Mouse (Mus musculus): ENCODE data around the gene Fscn2. TPM values are rescaled to one million over a fixed set of nuclear protein-coding genes. Genes with fewer than 3 reads are reported as not detected.

Gene Fscn2
- polyA plus RNA-seq, 1 experiment = 0.16 TPM

DNA sequence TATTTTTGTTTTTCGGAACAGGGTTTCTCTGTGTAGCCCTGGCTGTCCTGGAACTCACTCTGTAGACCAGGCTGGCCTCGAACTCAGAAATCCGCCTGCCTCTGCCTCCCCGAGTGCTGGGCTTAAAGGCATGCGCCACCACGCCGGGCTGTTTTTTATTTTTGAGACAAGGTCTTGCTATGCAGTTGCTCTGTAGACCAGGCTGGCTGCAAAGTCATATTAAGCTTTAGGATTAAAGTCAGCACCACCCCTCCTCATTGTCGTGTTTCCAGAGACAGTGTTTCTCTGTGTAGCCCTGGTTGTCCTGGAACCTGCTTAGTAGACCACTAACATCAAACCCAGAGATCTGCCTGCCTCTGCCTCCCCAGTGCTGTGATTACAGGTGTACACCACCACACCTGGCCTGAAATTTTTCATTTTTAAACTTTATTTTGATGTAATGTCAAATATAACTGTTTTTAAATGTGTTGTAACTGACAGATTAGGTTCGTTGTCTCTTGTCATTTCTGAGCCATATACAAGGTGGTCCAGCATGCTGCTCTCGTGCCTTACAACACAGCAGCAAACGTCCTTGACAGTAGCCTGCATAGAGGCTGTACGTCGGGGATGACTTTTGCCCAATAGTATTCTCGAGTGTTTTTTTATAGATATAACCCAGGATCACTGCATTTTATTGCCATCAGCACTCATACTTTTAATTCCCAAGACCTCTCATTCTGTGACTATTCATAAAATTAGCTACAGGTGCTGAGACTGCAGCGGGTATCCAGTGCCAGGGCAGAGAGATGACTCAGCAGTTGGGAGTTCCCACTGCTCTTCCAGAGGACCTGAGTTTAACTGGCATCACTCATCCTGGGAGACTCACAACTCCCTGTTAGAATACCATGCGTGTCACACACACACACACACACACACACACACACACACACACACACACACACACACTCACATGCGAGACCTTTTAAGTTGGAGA lies 6.7 kb upstream of the Fscn2 start:
- no peaks in the 10 kb centered on the region for H3K27me3 ChIP-seq (replicated peaks; ENCODE audit: control insufficient read depth, insufficient read depth, low read length)
- WGBS = 82% methylated on average over 17 of the region's 17 CpGs
- H3K4me3 ChIP-seq (ENCODE audit: insufficient read depth, low read depth, low read length) = no peak overlapping the region
- TF ChIP-seq POLR2A (IDR thresholded peaks at IDR 0.05; ENCODE audit: low read depth, low read length) = no peak
- no peak for TF ChIP-seq CTCF (conservative IDR thresholded peaks at IDR 0.05; ENCODE audit: insufficient read depth, insufficient read length, low read depth, low read length)
- H3K4me1 ChIP-seq (ENCODE audit: control insufficient read depth, insufficient read depth, low read length) = peaks cover 20% of the 10 kb centered on the region
- no peak for DNase-seq
- no peaks in the 10 kb centered on the region for H3K36me3 ChIP-seq (ENCODE audit: control insufficient read depth, insufficient read depth, low read length)
- H3K27ac ChIP-seq (ENCODE audit: insufficient read depth, low read depth, low read length) = no peak overlapping the region

DNA sequence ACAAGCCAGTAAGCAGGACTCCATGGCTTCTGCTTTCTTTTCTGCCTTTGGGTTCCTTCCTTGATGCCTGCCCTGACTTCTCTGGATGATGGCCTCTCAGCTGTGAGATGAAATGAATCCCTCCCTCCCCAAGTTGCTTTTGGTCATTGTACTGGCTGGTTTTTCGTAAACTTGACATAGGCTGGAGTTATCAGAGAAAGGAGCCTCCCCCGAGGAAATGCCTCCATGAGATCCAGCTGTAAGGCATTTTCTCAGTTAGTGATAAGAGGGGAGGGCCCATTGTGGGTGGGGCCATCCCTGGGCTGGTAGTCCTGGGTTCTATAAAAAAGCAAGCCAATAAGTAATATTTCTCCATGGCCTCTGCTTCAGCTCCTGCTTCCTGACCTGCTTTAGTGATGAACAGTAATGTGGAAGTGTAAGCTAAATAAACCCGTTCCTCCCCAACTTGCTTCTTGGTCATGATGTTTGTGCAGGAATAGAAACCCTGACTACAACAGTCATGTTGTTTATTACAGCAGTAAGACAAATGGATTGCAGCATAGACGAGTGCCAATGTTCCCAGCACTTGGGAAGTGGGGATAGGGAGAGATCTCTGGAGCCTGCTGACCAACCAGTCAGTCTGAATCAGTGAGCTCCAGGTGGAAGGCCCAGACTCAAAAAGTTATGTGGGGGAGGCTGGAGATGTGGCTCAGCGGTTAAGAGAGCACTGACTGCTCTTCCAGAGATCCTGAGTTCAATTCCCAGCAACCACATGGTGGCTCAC lies 5.9 kb upstream of the Fscn2 start:
- no peak for DNase-seq
- peaks cover 20% of the 10 kb centered on the region for H3K4me1 ChIP-seq (ENCODE audit: control insufficient read depth, insufficient read depth, low read length)
- no peak overlapping the region for H3K27ac ChIP-seq (ENCODE audit: insufficient read depth, low read depth, low read length)
- H3K4me3 ChIP-seq (ENCODE audit: insufficient read depth, low read depth, low read length) = no peak overlapping the region
- no peaks in the 10 kb centered on the region for H3K27me3 ChIP-seq (replicated peaks; ENCODE audit: control insufficient read depth, insufficient read depth, low read length)
- TF ChIP-seq CTCF (conservative IDR thresholded peaks at IDR 0.05; ENCODE audit: insufficient read depth, insufficient read length, low read depth, low read length) (no peak), POLR2A (IDR thresholded peaks at IDR 0.05; ENCODE audit: low read depth, low read length) (no peak)
- WGBS = 74% methylated on average over 5 of the region's 5 CpGs
- H3K36me3 ChIP-seq (ENCODE audit: control insufficient read depth, insufficient read depth, low read length) = no peaks in the 10 kb centered on the region

DNA sequence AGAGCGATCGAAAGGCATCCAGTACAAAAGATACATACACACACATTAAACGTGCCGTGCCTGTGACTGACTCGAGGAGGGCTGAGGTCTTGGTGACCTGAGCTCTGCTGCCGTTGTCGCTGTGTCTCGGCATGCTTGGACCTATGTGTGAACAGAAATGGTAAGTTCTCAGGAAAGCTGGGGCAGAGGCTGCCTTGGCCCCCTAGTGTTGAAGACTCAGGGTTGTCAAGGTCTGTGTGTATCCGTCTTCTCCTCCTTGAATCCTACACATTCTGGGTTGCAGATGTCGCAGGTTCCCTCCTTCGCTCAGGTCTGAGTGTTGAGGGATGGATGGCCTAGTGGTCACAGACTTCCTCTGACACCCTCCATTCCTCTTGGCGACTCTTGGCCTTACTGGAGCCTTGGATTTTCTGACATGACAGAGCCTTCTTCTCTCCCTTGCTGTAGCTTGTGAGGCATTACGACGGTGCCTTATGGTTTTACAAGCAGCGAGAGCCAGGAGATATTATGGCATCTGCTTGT lies 5.0 kb upstream of the Fscn2 start:
- DNase-seq = no peak
- Histone ChIP-seq H3K27ac (ENCODE audit: insufficient read depth, low read depth, low read length) (no peak overlapping the region), H3K36me3 (ENCODE audit: control insufficient read depth, insufficient read depth, low read length) (no peaks in the 10 kb centered on the region), H3K4me1 (ENCODE audit: control insufficient read depth, insufficient read depth, low read length) (peaks cover 12% of the 10 kb centered on the region), H3K27me3 (replicated peaks; ENCODE audit: control insufficient read depth, insufficient read depth, low read length) (no peaks in the 10 kb centered on the region), H3K4me3 (ENCODE audit: insufficient read depth, low read depth, low read length) (no peak overlapping the region)
- no peak for TF ChIP-seq POLR2A (IDR thresholded peaks at IDR 0.05; ENCODE audit: low read depth, low read length)
- no peak for TF ChIP-seq CTCF (conservative IDR thresholded peaks at IDR 0.05; ENCODE audit: insufficient read depth, insufficient read length, low read depth, low read length)
- 79% methylated on average over 15 of the region's 15 CpGs for WGBS

DNA sequence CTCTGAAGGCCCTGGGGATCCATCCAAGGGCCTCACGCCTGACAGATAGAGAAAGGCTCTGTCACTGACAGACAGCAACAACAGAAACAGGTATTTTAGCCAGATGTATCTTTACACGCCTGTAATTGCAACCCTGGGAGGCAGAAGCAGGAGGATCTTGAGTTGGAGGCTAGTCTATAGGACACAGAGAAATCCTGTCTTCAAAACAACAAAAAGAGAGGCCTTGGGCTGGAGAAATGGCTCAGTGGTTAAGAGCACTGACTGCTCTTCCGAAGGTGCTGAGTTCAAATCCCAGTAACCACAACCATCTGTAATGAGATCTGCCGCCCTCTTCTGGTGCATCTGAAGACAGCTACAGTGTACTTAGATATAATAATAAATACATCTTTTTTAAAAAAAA lies 4.4 kb upstream of the Fscn2 start:
- Histone ChIP-seq H3K27me3 (replicated peaks; ENCODE audit: control insufficient read depth, insufficient read depth, low read length) (no peaks in the 10 kb centered on the region), H3K27ac (ENCODE audit: insufficient read depth, low read depth, low read length) (no peak overlapping the region), H3K36me3 (ENCODE audit: control insufficient read depth, insufficient read depth, low read length) (no peaks in the 10 kb centered on the region), H3K4me1 (ENCODE audit: control insufficient read depth, insufficient read depth, low read length) (peaks cover 10% of the 10 kb centered on the region), H3K4me3 (ENCODE audit: insufficient read depth, low read depth, low read length) (no peak overlapping the region)
- TF ChIP-seq POLR2A (IDR thresholded peaks at IDR 0.05; ENCODE audit: low read depth, low read length) = no peak
- TF ChIP-seq CTCF (conservative IDR thresholded peaks at IDR 0.05; ENCODE audit: insufficient read depth, insufficient read length, low read depth, low read length) = no peak
- 96% methylated on average over 4 of the region's 4 CpGs for WGBS
- no peak for DNase-seq

DNA sequence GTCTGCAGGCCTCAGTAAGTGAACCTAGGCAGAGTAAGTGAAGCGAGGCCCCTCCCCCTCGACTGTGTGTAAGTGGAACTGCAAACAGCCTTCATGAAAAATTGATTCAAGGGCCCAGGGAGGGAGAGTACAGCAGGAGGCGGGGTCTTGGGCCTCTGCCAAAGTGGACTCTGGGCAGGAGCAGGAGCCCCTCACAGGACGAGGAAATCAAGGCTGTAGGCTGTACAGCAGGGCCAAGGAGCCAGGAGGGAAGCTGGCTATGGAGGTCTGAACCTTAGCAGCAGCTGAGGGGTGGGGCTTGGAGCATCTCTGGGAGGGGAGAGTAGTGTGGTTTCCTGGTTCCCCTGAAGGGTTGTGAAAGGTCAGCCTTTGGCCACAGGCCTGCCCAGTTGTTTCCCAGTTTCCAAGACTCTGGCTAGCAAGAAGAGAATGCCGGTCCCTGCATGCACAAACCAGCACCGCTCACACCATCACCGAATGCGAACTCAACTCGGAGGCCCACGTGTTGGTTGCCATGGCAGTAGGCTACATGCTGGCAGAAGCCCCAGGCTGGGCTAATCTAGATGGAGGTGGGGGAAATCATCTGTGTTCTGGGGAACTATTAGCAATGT lies 3.4 kb upstream of the Fscn2 start:
- Histone ChIP-seq H3K36me3 (ENCODE audit: control insufficient read depth, insufficient read depth, low read length) (no peaks in the 10 kb centered on the region), H3K4me1 (ENCODE audit: control insufficient read depth, insufficient read depth, low read length) (peaks cover 5% of the 10 kb centered on the region; the same call in 1 of the 2 replicates), H3K4me3 (ENCODE audit: insufficient read depth, low read depth, low read length) (no peak overlapping the region), H3K27me3 (replicated peaks; ENCODE audit: control insufficient read depth, insufficient read depth, low read length) (no peaks in the 10 kb centered on the region), H3K27ac (ENCODE audit: insufficient read depth, low read depth, low read length) (no peak overlapping the region)
- WGBS = 21% methylated on average over 10 of the region's 10 CpGs
- peak; percentile 54 for DNase-seq
- no peak for TF ChIP-seq POLR2A (IDR thresholded peaks at IDR 0.05; ENCODE audit: low read depth, low read length)
- TF ChIP-seq CTCF (conservative IDR thresholded peaks at IDR 0.05; ENCODE audit: insufficient read depth, insufficient read length, low read depth, low read length) = no peak

DNA sequence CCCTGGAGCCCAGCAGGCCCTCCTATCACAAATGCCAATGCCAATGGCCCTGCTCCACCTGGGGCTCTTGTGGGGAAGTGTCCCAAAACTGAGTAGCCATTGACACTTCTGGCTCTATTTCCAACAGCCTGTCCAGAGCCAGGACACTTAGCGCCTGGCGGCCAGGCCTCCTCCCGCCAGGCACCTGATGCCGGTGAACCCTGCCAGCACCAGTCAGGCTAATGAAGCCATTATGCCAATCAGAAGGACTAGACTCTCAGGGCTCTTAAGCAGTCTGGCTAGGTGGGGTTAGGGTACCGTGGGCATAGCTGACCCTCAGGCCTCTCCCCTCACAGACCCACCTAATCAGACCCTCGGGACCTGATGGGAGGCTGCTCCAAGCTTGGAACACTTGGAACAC lies 1.9 kb upstream of the Fscn2 start:
- 60% methylated on average over 6 of the region's 6 CpGs for WGBS
- H3K36me3 ChIP-seq (ENCODE audit: control insufficient read depth, insufficient read depth, low read length) = no peaks in the 10 kb centered on the region
- DNase-seq = no peak
- no peak overlapping the region for H3K27ac ChIP-seq (ENCODE audit: insufficient read depth, low read depth, low read length)
- TF ChIP-seq POLR2A (IDR thresholded peaks at IDR 0.05; ENCODE audit: low read depth, low read length) = no peak
- TF ChIP-seq CTCF (conservative IDR thresholded peaks at IDR 0.05; ENCODE audit: insufficient read depth, insufficient read length, low read depth, low read length) = no peak
- no peaks in the 10 kb centered on the region for H3K27me3 ChIP-seq (replicated peaks; ENCODE audit: control insufficient read depth, insufficient read depth, low read length)
- H3K4me3 ChIP-seq (ENCODE audit: insufficient read depth, low read depth, low read length) = no peak overlapping the region
- H3K4me1 ChIP-seq (ENCODE audit: control insufficient read depth, insufficient read depth, low read length) = no peaks in the 10 kb centered on the region
